Mouse (Mus musculus) MEL (cell line): ENCODE results near the gene Zfyve9. TPM values are rescaled to one million over a fixed set of nuclear protein-coding genes. Genes with fewer than 3 reads are reported as not detected.

ENCODE experiments used
- DNase-seq: peaks from one replicate; pipeline ENCODE4 v3.0.0; 2011; ENCODE audit warnings: low read depth, low spot score
- H3K27ac ChIP-seq: 2 replicates; pipeline ENCODE4 v1.5.1; 2012; ENCODE audit warnings: low read depth, mild to moderate bottlenecking, control low read depth, low read length, moderate library complexity; ENCODE audit not compliant: control insufficient read depth
- H3K27me3 ChIP-seq, 2 experiments: fragments of 150-350 bp in 1 of 2; sonication (generic) in 1 of 2; 2 replicates each; pipeline ENCODE4 v1.6.1; 2012; ENCODE audit warnings: low read length in 2 of 2, mild to moderate bottlenecking in 2 of 2, improper control_type of control experiment in 1 of 2, moderate library complexity in 1 of 2; ENCODE audit not compliant: insufficient read depth in 2 of 2, control insufficient read depth in 1 of 2
- H3K36me3 ChIP-seq, 2 experiments: 2 replicates each; pipeline ENCODE4 v1.6.1; 2012 to 2014; ENCODE audit warnings: low read length in 2 of 2, improper control_type of control experiment in 1 of 2, inconsistent platforms in 1 of 2, mild to moderate bottlenecking in 1 of 2; ENCODE audit not compliant: insufficient read depth in 2 of 2, control insufficient read depth in 1 of 2
- H3K4me1 ChIP-seq, 2 experiments: fragments of 150-350 bp in 1 of 2; sonication (generic) in 1 of 2; 2 replicates each; pipeline ENCODE4 v1.6.1; 2012; ENCODE audit warnings: low read length in 2 of 2, improper control_type of control experiment in 1 of 2, mild to moderate bottlenecking in 1 of 2; ENCODE audit not compliant: insufficient read depth in 2 of 2, control insufficient read depth in 1 of 2
- H3K4me3 ChIP-seq, 2 experiments: fragments of 150-350 bp in 1 of 2; sonication (generic) in 1 of 2; 2 replicates each; pipeline ENCODE4 v1.5.1; 2012; ENCODE audit warnings: low read depth in 2 of 2, low read length in 2 of 2, mild to moderate bottlenecking in 2 of 2, moderate library complexity in 2 of 2, control low read depth in 1 of 2, improper control_type of control experiment in 1 of 2; ENCODE audit not compliant: control insufficient read depth in 1 of 2, insufficient read depth in 1 of 2
- H3K79me2 ChIP-seq: 2 replicates; pipeline ENCODE4 v1.6.1; 2012; ENCODE audit warnings: mild to moderate bottlenecking, low read length, moderate library complexity; ENCODE audit not compliant: control insufficient read depth, poor library complexity, insufficient read depth
- H3K9ac ChIP-seq: 2 replicates; pipeline ENCODE4 v1.6.1; 2012; ENCODE audit warnings: low read depth, mild to moderate bottlenecking, control low read depth, low read length, moderate library complexity; ENCODE audit not compliant: control insufficient read depth, poor library complexity, severe bottlenecking
- H3K9me3 ChIP-seq: fragments of 150-350 bp; sonication (generic); replicated peaks from 2 replicates; pipeline ENCODE4 v1.6.1; 2012; ENCODE audit warnings: mild to moderate bottlenecking, low read length, improper control_type of control experiment, moderate library complexity; ENCODE audit not compliant: insufficient read depth
- BHLHE40 ChIP-seq: IDR thresholded peaks from 2 replicates; pipeline ENCODE4 v1.6.1; 2012; ENCODE audit warnings: low read depth, mild to moderate bottlenecking, inconsistent platforms, low read length, improper control_type of control experiment, borderline replicate concordance
- CHD2 ChIP-seq: IDR thresholded peaks from 2 replicates; pipeline ENCODE4 v1.6.1; 2011; ENCODE audit warnings: low read length, improper control_type of control experiment
- E2F4 ChIP-seq: IDR thresholded peaks from 2 replicates; pipeline ENCODE4 v1.6.1; 2011; ENCODE audit warnings: low read depth, low read length, improper control_type of control experiment, borderline replicate concordance
- ELF1 ChIP-seq: IDR thresholded peaks from 2 replicates; pipeline ENCODE4 v1.6.1; 2014; ENCODE audit warnings: low read depth, mild to moderate bottlenecking, inconsistent platforms, low read length, improper control_type of control experiment, moderate library complexity
- ETS1 ChIP-seq: IDR thresholded peaks from 2 replicates; pipeline ENCODE4 v1.6.1; 2012; ENCODE audit warnings: low read depth, mild to moderate bottlenecking, inconsistent platforms, low read length, improper control_type of control experiment, moderate library complexity
- GABPA ChIP-seq: IDR thresholded peaks from 2 replicates; pipeline ENCODE4 v1.6.1; 2012; ENCODE audit warnings: low read depth, mild to moderate bottlenecking, inconsistent platforms, low read length, improper control_type of control experiment, moderate library complexity
- GATA1 ChIP-seq: IDR thresholded peaks from 2 replicates; pipeline ENCODE4 v1.6.1; 2011; ENCODE audit warnings: low read depth, low read length, improper control_type of control experiment
- HCFC1 ChIP-seq: IDR thresholded peaks from 2 replicates; pipeline ENCODE4 v1.6.1; 2012; ENCODE audit warnings: low read depth, mild to moderate bottlenecking, inconsistent platforms, low read length, improper control_type of control experiment, moderate library complexity
- MAFK ChIP-seq: IDR thresholded peaks from 2 replicates; pipeline ENCODE4 v1.6.1; 2011; ENCODE audit warnings: low read depth, mild to moderate bottlenecking, low read length, improper control_type of control experiment, borderline replicate concordance
- MAX ChIP-seq: IDR thresholded peaks from 2 replicates; pipeline ENCODE4 v1.6.1; 2011; ENCODE audit warnings: low read length, improper control_type of control experiment
- MAZ ChIP-seq: IDR thresholded peaks from 2 replicates; pipeline ENCODE4 v1.6.1; 2012; ENCODE audit warnings: low read depth, mild to moderate bottlenecking, inconsistent platforms, low read length, improper control_type of control experiment
- MEF2A ChIP-seq: IDR thresholded peaks from 2 replicates; pipeline ENCODE4 v1.6.1; 2014; ENCODE audit warnings: low read depth, mild to moderate bottlenecking, inconsistent platforms, low read length, improper control_type of control experiment; ENCODE audit not compliant: poor library complexity, insufficient replicate concordance, severe bottlenecking; ENCODE audit errors: extremely low read depth
- MYB ChIP-seq: IDR thresholded peaks from 2 replicates; pipeline ENCODE4 v1.6.1; 2011; ENCODE audit warnings: mild to moderate bottlenecking, low read depth, low read length, improper control_type of control experiment
- MYC ChIP-seq: IDR thresholded peaks from 2 replicates; pipeline ENCODE4 v1.6.1; 2011; ENCODE audit warnings: low read depth, mild to moderate bottlenecking, low read length, improper control_type of control experiment, moderate library complexity
- NELFE ChIP-seq: IDR thresholded peaks from 2 replicates; pipeline ENCODE4 v1.6.1; 2011; ENCODE audit warnings: low read depth, low read length, improper control_type of control experiment
- NRF1 ChIP-seq: IDR thresholded peaks from 2 replicates; pipeline ENCODE4 v1.6.1; 2014; ENCODE audit warnings: low read depth, mild to moderate bottlenecking, inconsistent platforms, low read length, improper control_type of control experiment, moderate library complexity; ENCODE audit not compliant: poor library complexity, insufficient read depth, severe bottlenecking
- POLR2A ChIP-seq, 2 experiments: IDR thresholded peaks; 2 replicates each; pipeline ENCODE4 v1.6.1; 2011 to 2012; ENCODE audit warnings: low read length in 2 of 2, mild to moderate bottlenecking in 2 of 2, control low read depth in 1 of 2, improper control_type of control experiment in 1 of 2, low read depth in 1 of 2, moderate library complexity in 1 of 2; ENCODE audit not compliant: control insufficient read depth in 1 of 2, insufficient read depth in 1 of 2, poor library complexity in 1 of 2
- POLR2AphosphoS2 ChIP-seq: IDR thresholded peaks from 2 replicates; pipeline ENCODE4 v1.6.1; 2011; ENCODE audit warnings: low read length, improper control_type of control experiment
- POLR2AphosphoS5 ChIP-seq: IDR thresholded peaks from 2 replicates; pipeline ENCODE4 v1.6.1; 2012; ENCODE audit warnings: low read depth, borderline replicate concordance, mild to moderate bottlenecking, inconsistent platforms, low read length, moderate library complexity, mixed read lengths
- RAD21 ChIP-seq: IDR thresholded peaks from 2 replicates; pipeline ENCODE4 v1.6.1; 2011; ENCODE audit warnings: mild to moderate bottlenecking, low read depth, low read length, improper control_type of control experiment
- RCOR1 ChIP-seq: IDR thresholded peaks from 2 replicates; pipeline ENCODE4 v1.6.1; 2012; ENCODE audit warnings: low read depth, mild to moderate bottlenecking, inconsistent platforms, low read length, improper control_type of control experiment
- SMC3 ChIP-seq: IDR thresholded peaks from 2 replicates; pipeline ENCODE4 v1.6.1; 2011; ENCODE audit warnings: low read depth, low read length, improper control_type of control experiment
- TAL1 ChIP-seq: IDR thresholded peaks from 2 replicates; pipeline ENCODE4 v1.6.1; 2012; ENCODE audit warnings: mild to moderate bottlenecking, inconsistent platforms, low read length, moderate library complexity, mixed read lengths
- TBP ChIP-seq: IDR thresholded peaks from 2 replicates; pipeline ENCODE4 v1.8.0; 2011; ENCODE audit warnings: low read depth, low read length, improper control_type of control experiment
- TCF12 ChIP-seq: IDR thresholded peaks from 2 replicates; pipeline ENCODE4 v1.6.1; 2014; ENCODE audit warnings: low read depth, mild to moderate bottlenecking, inconsistent platforms, low read length, improper control_type of control experiment, moderate library complexity
- UBTF ChIP-seq: IDR thresholded peaks from 2 replicates; pipeline ENCODE4 v1.6.1; 2012; ENCODE audit warnings: low read depth, mild to moderate bottlenecking, inconsistent platforms, low read length, improper control_type of control experiment, moderate library complexity, borderline replicate concordance; ENCODE audit not compliant: insufficient read depth
- USF1 ChIP-seq: IDR thresholded peaks from 2 replicates; pipeline ENCODE4 v1.6.1; 2014; ENCODE audit warnings: low read depth, mild to moderate bottlenecking, inconsistent platforms, low read length, improper control_type of control experiment, moderate library complexity
- ZMIZ1 ChIP-seq: IDR thresholded peaks from 2 replicates; pipeline ENCODE4 v1.6.1; 2012; ENCODE audit warnings: low read depth, mild to moderate bottlenecking, inconsistent platforms, low read length, improper control_type of control experiment, moderate library complexity
- ZNF384 ChIP-seq: IDR thresholded peaks from 2 replicates; pipeline ENCODE4 v1.6.1; 2012; ENCODE audit warnings: low read depth, mild to moderate bottlenecking, inconsistent platforms, low read length, improper control_type of control experiment
- polyA plus RNA-seq, 2 experiments: library from polyadenylated mRNA; stranded (reverse) in 1 of 2; unstranded in 1 of 2; fragments of >175 nt in 1 of 2; fragments of >200 nt in 1 of 2; gene quantifications; 2 replicates each; pipeline versions ENCODE4 v1.2.1 to v1.2.4; 2012; ENCODE audit warnings: low replicate concordance in 2 of 2, low read depth in 1 of 2; ENCODE audit not compliant: insufficient read length in 2 of 2, insufficient read depth in 1 of 2, missing spikeins in 1 of 2
- total RNA-seq: library from RNA; depleted of rRNA; stranded (reverse); fragments of 300-350 nt; gene quantifications from 2 replicates; pipeline ENCODE4 v1.2.3, GENCODE M21; 2012

The Zfyve9 gene
- total and polyA plus RNA-seq, 3 experiments: 0.14 TPM; not detected in 2

- H3K27ac ChIP-seq: peak overlapping the region; percentile 22
- H3K4me1 ChIP-seq: peaks cover 0 to 17% of the 10 kb centered on the region in 2 experiments; a peak in 3 of 4 replicates
- H3K9me3 ChIP-seq: no peaks in the 10 kb centered on the region
- DNase-seq: peak; percentile 69
- H3K9ac ChIP-seq: peak overlapping the region; percentile 84
- H3K27me3 ChIP-seq: no peaks in the 10 kb centered on the region
- peaks cover 0 to 11% of the 10 kb centered on the region in 2 experiments; a peak in 3 of 4 replicates for H3K36me3 ChIP-seq
- H3K79me2 ChIP-seq: peaks cover 7% of the 10 kb centered on the region
- TF ChIP-seq MYB (no peak), MAFK (peak; percentile 73; the same call in 1 of the 2 replicates)
- H3K4me3 ChIP-seq: peak overlapping the region; percentile 66 to 74
Observed at GRCm38 (mm10) chr4:108620536-108620935, 160.1 kb downstream of the Zfyve9 start.

GRCm38 (mm10) chr4:108619587-108620341, 160.8 kb downstream of the Zfyve9 start, which contains the start of gene Cc2d1b:
Gene Cc2d1b (plus strand): TSS chr4:108619940.
- peaks cover 7% of the 10 kb centered on the region for H3K79me2 ChIP-seq
- no peaks in the 10 kb centered on the region for H3K9me3 ChIP-seq
- peak within 1 kb of the TSS; percentile 64 for H3K27ac ChIP-seq
- peak within 1 kb of the TSS; percentile 92 for H3K9ac ChIP-seq
- H3K4me1 ChIP-seq: peaks cover 0 to 17% of the 10 kb centered on the region in 2 experiments; a peak in 3 of 4 replicates
- peaks cover under 1 to 11% of the 10 kb centered on the region in 2 experiments for H3K36me3 ChIP-seq
- H3K4me3 ChIP-seq: peak within 1 kb of the TSS; percentile 66 to 74
- H3K27me3 ChIP-seq: no peaks in the 10 kb centered on the region
- peak; percentile 94 for DNase-seq
- TF ChIP-seq NELFE (peak; percentile 92), SMC3 (no peak), MAX (peak; percentile 96), ETS1 (peak; percentile 44; the same call in 1 of the 2 replicates), E2F4 (peak; percentile 39; the same call in 1 of the 2 replicates), HCFC1 (peak; percentile 75), MAZ (peak; percentile 73), RAD21 (no peak), TAL1 (no peak), UBTF (peak; percentile 63; the same call in 1 of the 2 replicates), USF1 (peak; percentile 100), GABPA (no peak), GATA1 (no peak), CHD2 (peak; percentile 71), POLR2A (IDR thresholded peaks at IDR 0.05; ENCODE audit: control insufficient read depth in 1 of 2, insufficient read depth in 1 of 2, low read depth in 1 of 2, low read length in 2 of 2, poor library complexity in 1 of 2) (peak; percentile 88 to 96), NRF1 (peak; percentile 97), BHLHE40 (peak; percentile 98), MYB (no peak), POLR2AphosphoS2 (peak; percentile 69; the same call in 1 of the 2 replicates), ELF1 (peak; percentile 43), MYC (peak; percentile 49; the same call in 1 of the 2 replicates), ZMIZ1 (peak; percentile 77), TBP (no peak; the same call in 1 of the 2 replicates), MEF2A (no peak), RCOR1 (no peak), TCF12 (0 out of 2 replicates have a peak, but pooled peaks have one; percentile 40), ZNF384 (no peak), POLR2AphosphoS5 (no peak)
